ENCODE assay signal across 9 mouse cellular contexts in the genomic region with DNA sequence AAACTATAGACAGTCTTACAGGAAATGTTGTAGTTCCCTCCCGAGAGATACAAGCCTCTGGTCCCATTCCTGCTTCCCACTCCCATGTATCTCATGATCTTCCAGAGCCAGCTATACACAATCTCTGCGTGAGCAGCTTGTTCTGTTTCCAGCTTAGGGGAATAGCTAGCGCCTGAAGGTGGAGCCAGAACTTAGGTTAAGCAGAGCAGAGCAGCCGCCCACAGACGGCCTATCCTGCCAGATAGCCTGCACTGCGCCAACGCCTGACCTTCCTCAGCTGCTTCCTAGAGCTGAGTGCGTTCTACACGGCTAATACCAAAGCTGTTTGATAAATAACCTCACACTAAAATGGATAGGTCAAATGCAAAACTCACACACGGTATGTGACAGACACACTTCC. TPM values are rescaled to one million over a fixed set of nuclear protein-coding genes. Genes with fewer than 3 reads are reported as not detected.
DNase-seq lines count a peak whose midpoint lies in the region; ATAC-seq lines count a peak whose summit lies in the region.
"Had no signal": no experiment of that assay in that cellular context is flagged by ENCODE, and none has a peak within 500 bp of the region (broad histone marks: within the 10 kb centered on the region; RNA-seq: fewer than 3 reads in every experiment).

No protein-coding gene starts in this region.

- H3K4me1 ChIP-seq in heart, embryonic 16.5 days (ENCODE audit: control insufficient read depth, insufficient read depth, low read length): peaks cover 2% of the 10 kb centered on the region; the same call in 1 of the 2 replicates
- no peaks in the 10 kb centered on the region; the same call in 1 of the 2 replicates for H3K4me1 ChIP-seq in forebrain, embryonic 10.5 days
- H3K4me1 ChIP-seq: liver, embryonic 15.5 days had no signal

- peak; percentile 67 for ATAC-seq in heart, embryonic 16.5 days (replicated peaks; ENCODE audit: extremely low read depth, insufficient read depth, low FRiP score)
- no peak for ATAC-seq in CD4-positive, CD25-positive, alpha-beta regulatory T cell, adult 4 months

- no peak overlapping the region for H3K4me2 ChIP-seq in heart, embryonic 16.5 days (ENCODE audit: low read depth, low read length)
- H3K4me2 ChIP-seq: liver, embryonic 15.5 days had no signal

- no peaks in the 10 kb centered on the region; the same call in 1 of the 2 replicates for H3K36me3 ChIP-seq in heart, embryonic 16.5 days (ENCODE audit: control insufficient read depth, insufficient read depth)
- H3K36me3 ChIP-seq in forebrain, embryonic 10.5 days (replicated peaks): 0 out of 2 replicates have a peak, but pooled peaks cover 11% of the 10 kb centered on the region
- H3K36me3 ChIP-seq: liver, embryonic 15.5 days had no signal

- H3K9me3 ChIP-seq in heart, embryonic 16.5 days (replicated peaks; ENCODE audit: control insufficient read depth, low read length): no peaks in the 10 kb centered on the region
- H3K9me3 ChIP-seq in forebrain, embryonic 10.5 days: no peaks in the 10 kb centered on the region
- H3K9me3 ChIP-seq: liver, embryonic 15.5 days had no signal

- H3K9ac ChIP-seq in heart, embryonic 16.5 days (ENCODE audit: low read length): no peak overlapping the region
- H3K9ac ChIP-seq: liver, embryonic 15.5 days had no signal

- H3K4me3 ChIP-seq in heart, embryonic 16.5 days (ENCODE audit: low read length): no peak overlapping the region
- H3K4me3 ChIP-seq in forebrain, embryonic 10.5 days: no peak overlapping the region
- H3K4me3 ChIP-seq: liver, embryonic 15.5 days had no signal

- no peak overlapping the region for H3K27ac ChIP-seq in heart, embryonic 16.5 days (ENCODE audit: low read length)
- no peak overlapping the region for H3K27ac ChIP-seq in forebrain, embryonic 10.5 days
- H3K27ac ChIP-seq: liver, embryonic 15.5 days had no signal

- no peaks in the 10 kb centered on the region for H3K27me3 ChIP-seq in heart, embryonic 16.5 days (ENCODE audit: control insufficient read depth, insufficient read depth, low read length)
- H3K27me3 ChIP-seq in forebrain, embryonic 10.5 days (ENCODE audit: poor library complexity, severe bottlenecking): no peaks in the 10 kb centered on the region
- H3K27me3 ChIP-seq: liver, embryonic 15.5 days had no signal

- peak; percentile 40 to 44 for DNase-seq in cerebellum, postnatal 14 days
- DNase-seq in cerebellum, postnatal 4 days (ENCODE audit: low spot score in 2 of 2): no peak
- DNase-seq in ovary, adult 18-20 months (ENCODE audit: low spot score): peak; percentile 62
- no peak for DNase-seq in ovary, postnatal 10 days (ENCODE audit: low spot score)
- peak; percentile 17 for DNase-seq in lung, postnatal 25 days (ENCODE audit: low spot score)
- DNase-seq in forebrain, embryonic 10.5 days (ENCODE audit: extremely low spot score, low spot score): no peak

- 45% methylated on average over 10 of the region's 10 CpGs for whole genome bisulfite sequencing in heart, embryonic 16.5 days
- WGBS in forebrain, embryonic 10.5 days: 84% methylated on average over 10 of the region's 10 CpGs

RNA-seq across cellular contexts. Expression of gene B3gntl1, which starts 23.1 kb away (rescaled TPM):
- polyA plus RNA-seq in heart, embryonic 16.5 days (2015; fragmentation: Nextera tagmentation; extraction: Ambion mirVana): 6.0 TPM in 2 replicates
- polyA plus RNA-seq in forebrain, embryonic 10.5 days (2016; fragmentation: Nextera tagmentation; extraction: Ambion mirVana): 6.6 and 7.7 TPM in 2 replicates
- polyA plus RNA-seq in CD4-positive, CD25-positive, alpha-beta regulatory T cell, adult 4 months (2017; shearing (Covaris generic)): 10 to 100 TPM; 11.3 to 18.8 TPM

RNA-seq across cellular contexts. Expression of gene Metrnl, which starts 51.4 kb away (rescaled TPM):
- polyA plus RNA-seq in heart, embryonic 16.5 days (2015; fragmentation: Nextera tagmentation; extraction: Ambion mirVana): 27.5 and 28.3 TPM in 2 replicates
- 3.6 and 4.0 TPM in 2 replicates for polyA plus RNA-seq in forebrain, embryonic 10.5 days (2016; fragmentation: Nextera tagmentation; extraction: Ambion mirVana)
- under 1 TPM; 0.23 to 0.80 TPM for polyA plus RNA-seq in CD4-positive, CD25-positive, alpha-beta regulatory T cell, adult 4 months (2017; shearing (Covaris generic))

Comparison
In these comparisons a context has a peak if more than half of its experiments do, and no peak if none do; other contexts are left out.
1. DNase-seq: peak in cerebellum, postnatal 14 days (2 of 2), ovary, adult 18-20 months (single experiment) and lung, postnatal 25 days (single experiment); none in cerebellum, postnatal 4 days (0 of 2), ovary, postnatal 10 days (single experiment) and forebrain, embryonic 10.5 days (single experiment).